Mouse (Mus musculus) heart, postnatal 10 days (tissue): ENCODE results near the gene Dnm3. TPM values are rescaled to one million over a fixed set of nuclear protein-coding genes. Genes with fewer than 3 reads are reported as not detected.

Experiments
- DNase-seq, 2 experiments: peaks; one replicate each; pipeline ENCODE4 v3.0.0; 2021
- intact Hi-C: fragments of 180-260 bp; cut with DNase I; formaldehyde crosslinking; loops from one replicate; pipeline ENCODE4 v1.15.1; 2025
- total RNA-seq, 2 experiments: library from RNA; stranded (reverse); gene quantifications; 2 replicates each; pipeline ENCODE4 v1.2.3; 2021

Gene Dnm3
- total RNA-seq, 2 experiments from 2014 or later = 6.4 to 8.4 TPM

DNA sequence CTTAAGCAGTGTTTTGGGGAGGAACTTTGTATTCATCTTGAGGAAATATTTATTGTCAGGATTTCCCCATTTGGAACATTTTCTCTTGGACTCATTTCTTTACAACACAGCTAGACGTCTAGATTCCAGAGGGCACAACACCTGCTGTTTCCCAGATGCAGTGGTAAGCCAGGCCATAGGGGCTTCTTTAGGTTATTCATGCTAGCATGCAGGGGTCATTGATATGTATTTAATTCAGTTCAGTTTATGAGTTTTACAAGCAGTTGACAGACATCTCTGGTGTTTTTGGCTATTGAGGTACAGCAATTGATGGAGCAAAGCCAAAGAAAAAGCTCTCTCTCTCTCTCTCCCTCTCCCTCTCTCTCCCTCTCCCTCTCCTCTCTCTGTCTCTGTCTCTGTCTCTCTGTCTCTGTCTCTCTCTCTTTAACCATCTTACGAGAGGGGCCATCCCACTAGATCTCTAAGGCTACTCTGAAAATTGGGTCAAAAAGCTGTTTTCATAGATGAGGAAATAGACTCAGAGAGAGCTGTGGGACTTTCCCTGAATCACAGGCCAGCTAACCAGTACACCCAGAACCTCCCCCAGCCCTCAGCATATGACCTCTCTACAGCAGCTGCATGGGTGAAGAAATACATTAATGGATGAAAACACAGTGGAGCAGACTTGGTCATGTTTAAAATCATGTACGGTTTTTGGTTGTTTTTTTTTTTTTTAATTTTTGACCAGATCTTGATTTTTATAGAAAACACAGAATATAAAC, 384.8 kb downstream of the Dnm3 start:
- intact Hi-C loops = no loop called here
- peak in 1 of 2 experiments; percentile 27 for DNase-seq

DNA sequence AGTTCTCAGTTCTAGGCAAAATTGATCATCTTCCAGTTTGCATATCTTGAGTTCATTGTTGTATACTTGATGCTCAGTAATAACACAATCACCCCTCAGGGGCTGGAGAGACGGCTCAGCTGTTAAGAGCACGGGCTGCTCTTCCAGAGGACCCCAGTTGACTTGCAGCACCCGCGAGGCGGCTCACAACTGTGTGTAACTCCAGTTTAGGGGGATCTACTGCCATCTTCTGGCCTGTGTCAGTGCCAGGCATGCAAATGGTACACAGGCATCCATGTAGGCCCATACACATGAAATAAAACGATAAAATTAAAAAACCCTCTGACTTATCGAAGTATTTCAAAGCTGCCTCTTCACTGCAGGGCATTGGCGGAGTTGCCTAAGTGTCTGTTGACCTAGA, 385.4 kb downstream of the Dnm3 start:
- intact Hi-C loops = no loop called here
- DNase-seq = no peak

DNA sequence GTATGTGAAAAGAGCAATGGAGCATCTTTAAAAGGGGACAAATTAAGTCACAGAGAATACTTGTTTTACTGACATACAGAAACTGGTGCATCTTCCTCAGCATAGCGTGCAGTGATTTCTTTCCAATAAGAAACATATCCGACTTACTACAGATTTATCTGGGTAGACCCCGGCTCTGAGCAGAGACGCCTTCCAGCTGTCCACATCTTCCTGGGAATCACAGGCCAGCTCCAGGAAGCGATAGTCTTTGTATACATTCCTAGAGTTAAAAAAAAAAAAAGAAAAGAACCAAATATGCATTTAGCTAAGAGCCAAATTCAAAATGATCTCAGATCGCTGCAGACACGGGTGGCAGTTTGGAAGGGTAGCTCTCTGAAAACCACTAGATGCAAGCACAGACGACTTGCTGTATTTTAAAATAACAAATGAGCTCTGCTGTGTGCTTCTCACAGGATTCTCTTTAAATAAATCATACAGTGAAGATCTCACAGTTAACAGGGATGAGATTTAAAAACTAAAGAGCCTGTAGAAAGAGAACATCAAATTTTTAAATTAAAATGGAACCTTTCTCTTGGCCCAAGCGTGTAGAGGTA, 393.9 kb downstream of the Dnm3 start:
- intact Hi-C loops = no loop called here
- DNase-seq = no peak

DNA sequence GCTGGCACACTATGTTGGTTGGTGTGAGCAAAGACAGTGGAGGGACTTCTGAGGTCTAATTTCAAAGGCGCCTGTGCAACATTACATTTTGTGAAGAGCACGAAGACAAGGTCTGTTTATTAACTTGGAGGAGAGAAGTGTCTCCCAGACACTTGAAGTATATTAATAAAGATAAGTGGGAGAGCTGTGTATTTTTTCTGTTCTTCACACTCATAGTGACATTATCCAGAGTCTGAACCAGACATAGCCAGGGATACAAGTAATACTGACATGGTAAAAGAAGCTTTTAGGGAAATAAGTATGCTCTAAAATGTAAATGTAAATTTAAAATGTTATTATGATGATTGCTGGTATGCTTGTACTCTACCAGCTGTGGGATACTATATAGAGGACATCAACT, 394.5 kb downstream of the Dnm3 start:
- intact Hi-C loops = no loop called here
- DNase-seq = no peak

DNA sequence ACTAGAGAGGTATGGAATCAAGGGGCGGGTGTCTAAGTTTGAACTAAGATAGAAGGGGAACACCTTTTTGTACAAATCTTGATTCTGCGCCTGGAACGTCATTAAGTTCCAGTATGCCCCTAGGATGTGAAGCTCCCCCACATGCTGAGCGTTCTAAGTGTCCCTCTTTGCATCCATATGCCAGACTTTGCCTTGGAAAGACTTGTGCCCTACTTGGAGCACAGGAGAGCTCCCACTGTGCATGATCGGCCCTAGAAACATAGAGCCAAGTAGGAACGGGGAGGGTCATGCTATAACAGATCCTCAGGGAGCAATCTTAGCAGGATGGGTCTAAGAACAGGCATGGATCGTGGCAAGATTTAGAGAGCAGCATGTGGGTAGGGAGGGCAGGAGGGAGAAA, 395.1 kb downstream of the Dnm3 start:
- intact Hi-C loops = no loop called here
- no peak for DNase-seq

DNA sequence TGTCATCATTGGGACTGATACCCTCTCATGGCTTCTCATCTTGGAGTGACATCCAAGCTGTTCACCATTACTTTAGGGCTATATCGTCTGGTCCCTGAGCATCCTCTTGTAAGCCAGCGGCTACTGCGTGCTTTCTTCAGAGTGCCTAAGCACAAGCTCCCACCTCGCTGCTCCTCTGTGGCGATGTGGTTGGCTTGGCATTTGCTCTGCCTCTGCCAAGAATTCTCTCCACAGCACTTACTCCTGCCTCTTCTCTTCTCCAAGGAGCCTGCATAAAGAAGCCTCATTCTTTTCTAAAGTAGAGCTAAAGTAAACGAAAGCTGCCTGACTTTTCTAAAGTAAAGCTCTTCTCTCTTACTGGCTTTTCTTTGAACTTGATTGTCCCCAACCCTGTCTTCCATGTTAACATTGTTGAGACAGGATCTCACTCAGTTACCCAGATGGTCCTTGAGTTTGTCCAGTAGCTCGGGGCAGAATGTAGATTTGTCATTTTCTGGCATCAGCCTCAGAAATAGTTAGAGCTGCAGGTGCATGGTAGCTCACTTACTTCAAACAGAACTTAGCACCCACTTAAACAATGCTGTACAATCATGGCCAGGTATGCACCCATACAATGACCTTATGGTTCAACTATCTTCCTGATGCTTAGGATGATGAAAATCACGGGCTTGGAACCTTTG, 396.0 kb downstream of the Dnm3 start:
- intact Hi-C loops = no loop called here
- DNase-seq = no peak

DNA sequence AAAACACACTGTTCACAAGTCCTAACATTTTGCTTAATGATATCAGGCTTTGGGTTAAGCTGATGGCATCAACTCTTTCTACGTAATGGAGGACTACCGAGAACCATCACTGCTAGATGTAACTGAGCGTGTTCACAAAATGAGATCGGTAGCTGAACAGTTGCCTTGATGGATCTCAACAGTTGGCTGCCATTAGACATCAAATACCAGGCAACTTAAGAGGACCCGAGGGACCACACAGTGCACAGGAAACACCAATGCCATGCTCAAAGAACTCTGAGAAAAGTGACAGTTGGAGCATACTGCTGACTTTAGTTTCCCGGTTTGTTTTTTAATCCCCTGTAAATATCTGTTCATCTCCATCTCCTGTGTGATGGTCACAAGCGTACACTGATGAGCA, 397.8 kb downstream of the Dnm3 start:
- intact Hi-C loops = no loop called here
- DNase-seq = no peak

DNA sequence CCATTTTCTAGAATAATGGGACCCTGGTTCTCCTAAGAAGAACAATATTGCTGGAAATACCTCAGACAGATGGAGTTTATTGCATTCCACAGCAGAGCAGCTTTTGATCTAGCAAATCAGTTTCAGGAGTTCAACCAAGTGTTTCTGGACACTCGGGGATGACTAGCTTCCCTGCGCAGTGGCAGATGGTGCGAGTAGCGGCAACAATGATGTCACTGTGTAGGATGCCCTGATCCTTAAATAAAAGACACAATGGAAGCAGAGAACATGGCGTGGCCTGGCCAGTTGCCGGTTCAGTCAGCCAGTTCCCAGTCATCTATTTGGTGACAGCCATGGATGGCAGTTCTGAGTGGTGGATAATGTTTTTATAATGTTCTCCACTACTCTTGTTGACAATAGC, 400.4 kb downstream of the Dnm3 start:
- no peak for DNase-seq
- intact Hi-C loops = no loop called here

DNA sequence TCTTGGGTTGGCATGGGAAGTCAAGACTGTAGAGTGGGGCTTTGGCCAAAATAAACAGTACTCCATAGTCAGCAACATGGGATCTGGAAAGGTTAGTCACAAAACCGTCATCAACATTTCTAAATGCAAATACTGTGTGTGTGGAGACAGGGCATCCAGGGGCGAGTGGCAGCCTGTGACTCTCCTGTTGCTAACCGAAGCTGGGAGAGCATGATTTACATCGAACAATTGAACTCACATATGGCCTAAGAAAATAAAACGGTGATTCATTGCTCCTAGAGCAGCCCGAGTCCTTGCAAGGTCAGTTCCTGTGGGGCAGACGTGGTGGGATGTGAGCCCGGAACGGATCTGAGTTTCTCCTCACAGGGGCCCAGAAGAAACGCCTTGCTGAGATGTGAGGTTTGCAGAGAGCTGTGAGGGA, 401.2 kb downstream of the Dnm3 start:
- intact Hi-C loops = no loop called here
- DNase-seq = no peak

DNA sequence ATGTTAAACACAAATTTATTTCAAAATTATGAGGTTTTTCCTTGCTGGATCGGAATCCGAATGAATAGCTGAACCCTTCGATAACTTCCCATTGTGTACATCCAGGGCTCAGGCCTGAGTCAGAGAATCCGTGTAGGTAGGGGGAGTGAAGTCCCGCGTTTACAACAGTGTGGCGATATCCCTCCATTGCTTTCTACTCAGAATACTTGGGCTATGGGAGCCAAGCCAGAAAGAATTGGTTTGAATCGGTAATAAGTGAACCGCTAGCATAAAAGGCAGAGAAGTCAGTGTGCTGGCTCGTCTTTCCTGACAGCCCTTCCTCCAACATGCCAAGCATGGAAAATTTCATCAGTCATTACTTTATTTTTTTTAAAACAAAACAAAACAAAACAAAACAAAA, 402.0 kb downstream of the Dnm3 start:
- DNase-seq = no peak
- intact Hi-C loops = no loop called here

DNA sequence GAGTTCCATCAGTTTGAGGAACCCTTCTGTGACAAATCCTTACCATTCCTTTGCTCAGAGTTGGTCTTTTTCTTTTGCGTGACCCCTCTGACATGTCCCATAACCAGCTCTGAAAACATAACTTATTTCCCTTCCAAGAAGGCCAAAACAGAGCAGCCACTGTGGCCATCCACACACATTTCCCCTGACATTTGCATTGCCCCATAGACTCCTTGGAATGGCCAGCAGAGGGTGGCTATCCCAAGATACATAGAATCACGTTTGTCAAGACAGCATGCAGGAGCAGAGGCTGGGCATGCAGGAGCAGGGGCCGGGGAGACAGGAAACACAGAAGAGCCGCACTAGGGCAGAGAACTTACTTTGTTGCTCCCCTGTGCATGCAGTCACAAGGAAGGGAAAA, 402.4 kb downstream of the Dnm3 start:
- DNase-seq = no peak
- intact Hi-C loops = no loop called here

DNA sequence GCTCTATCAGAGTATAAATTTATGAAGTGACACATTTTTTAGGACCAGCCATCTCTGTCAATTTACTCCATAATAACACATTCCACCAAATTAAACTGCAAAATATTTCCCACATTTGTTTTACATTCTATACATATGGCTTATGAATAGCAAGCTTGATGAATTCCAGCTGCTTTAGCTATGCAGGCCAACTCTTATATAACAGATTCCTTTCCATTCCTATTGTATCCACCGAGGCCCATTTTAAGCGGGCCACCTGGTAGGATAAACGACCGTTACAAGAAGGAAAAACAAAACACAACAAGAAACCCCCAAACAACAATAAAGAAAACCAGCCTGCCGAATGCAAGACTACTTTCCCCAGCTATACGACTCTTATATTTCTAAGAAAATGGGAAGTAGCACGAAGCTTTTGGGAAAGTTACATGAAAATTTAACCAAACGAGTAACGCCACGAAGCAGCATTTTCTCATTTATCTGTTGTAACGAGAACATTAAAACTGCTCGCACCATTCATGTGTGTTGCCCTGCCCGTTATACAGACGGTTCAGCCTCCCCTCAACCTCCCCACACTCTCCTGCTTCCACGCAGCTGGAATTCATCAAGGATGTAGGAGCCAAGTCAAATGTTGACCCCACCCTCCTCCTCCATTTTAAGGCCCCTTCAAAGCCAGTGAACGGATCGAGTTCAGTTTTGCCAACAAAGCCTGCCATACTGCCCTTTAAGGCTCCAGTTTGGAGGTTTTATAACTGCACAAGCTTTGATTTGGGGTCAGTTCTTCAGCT, 403.0 kb downstream of the Dnm3 start:
- no peak for DNase-seq
- intact Hi-C loops = no loop called here

DNA sequence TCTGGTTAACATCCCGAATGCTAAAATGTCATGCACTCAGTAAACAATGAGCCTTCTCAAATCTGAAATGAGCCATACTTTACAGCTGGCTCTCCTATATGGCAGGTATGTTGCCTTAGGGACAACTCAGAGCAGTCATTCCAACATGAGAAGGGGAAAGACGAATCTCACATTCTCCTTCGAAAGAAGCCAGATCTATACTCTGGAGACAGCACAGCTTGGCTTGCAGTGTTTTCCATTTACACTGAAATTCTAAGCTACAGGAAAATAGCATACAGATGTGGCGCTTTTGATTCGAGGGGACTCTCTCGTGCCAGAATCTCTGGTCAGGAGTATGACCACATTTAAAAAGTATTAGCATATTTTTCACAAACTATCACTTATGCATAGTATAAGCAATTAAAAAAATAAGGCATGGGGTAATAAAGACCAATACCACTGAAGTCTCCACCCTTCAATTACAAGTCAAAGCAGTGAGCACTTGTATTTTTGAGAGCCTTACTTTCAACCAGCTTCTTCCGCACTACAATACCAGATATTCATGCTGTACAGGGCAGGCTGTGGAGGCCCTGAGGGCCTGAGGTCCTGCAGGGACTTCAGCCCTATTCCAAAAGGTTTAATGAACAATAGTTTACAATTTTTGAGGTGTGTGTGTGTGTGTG, 404.8 kb downstream of the Dnm3 start:
- no peak for DNase-seq
- intact Hi-C loops = no loop called here

DNA sequence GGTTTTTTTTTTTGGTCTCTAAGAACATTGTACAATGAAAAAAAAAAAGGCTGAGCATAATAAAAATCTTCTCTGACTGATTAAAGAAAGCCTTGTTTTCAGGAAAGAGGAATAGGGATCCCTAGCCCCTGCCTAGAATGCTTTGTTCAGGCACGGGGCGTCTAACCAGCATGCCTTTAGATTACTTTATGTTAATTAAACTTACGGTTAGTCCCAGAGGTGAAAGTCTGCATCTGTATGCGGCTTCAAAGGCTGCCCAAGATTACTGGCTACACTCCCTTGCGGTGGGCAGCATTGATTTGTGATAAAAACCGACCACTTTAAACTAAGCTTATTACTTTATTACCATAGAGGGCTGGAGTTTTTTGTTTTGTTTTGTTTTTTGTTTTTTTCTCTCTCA, 424.2 kb downstream of the Dnm3 start:
- intact Hi-C loops = no loop called here
- DNase-seq = no peak

DNA sequence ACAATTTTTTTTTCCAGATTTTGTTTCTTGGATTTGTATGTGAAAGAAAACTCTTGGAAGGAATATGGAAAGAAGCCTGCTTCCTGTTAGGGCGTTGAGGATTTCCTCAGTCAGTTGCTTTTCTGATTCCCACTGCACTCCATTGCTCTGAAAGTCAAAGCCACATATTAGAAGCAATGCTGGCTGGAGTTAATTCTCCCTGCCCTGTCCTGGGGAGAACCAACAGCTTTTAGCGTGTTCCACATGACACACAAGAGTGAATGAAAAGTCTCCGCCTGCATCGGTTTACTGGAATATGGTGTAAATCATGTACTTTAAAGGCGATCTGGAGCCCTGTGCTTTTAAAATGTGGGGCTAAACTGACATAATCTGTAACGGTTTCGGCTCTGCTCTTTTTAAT, 424.6 kb downstream of the Dnm3 start:
- DNase-seq = peak in 1 of 2 experiments; percentile 17
- intact Hi-C loops = no loop called here

DNA sequence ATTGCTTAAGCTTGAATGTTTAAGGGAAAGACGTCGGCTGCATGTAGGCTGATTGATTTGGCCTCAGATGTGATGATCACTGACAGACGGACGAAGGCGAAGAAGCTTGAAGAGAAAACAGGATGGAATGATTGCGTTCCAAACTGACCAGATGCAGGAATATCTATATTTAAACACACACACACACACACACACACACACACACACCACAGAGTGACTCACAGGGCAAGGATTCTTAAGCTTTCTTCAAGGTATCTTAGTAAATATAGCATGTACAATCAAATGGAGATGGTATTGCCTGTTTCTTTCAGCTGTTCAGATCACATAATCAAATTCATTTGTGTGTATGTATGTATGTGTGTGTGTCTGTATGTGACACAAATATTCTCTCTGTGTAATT, 425.1 kb downstream of the Dnm3 start:
- DNase-seq = no peak
- intact Hi-C loops = no loop called here

DNA sequence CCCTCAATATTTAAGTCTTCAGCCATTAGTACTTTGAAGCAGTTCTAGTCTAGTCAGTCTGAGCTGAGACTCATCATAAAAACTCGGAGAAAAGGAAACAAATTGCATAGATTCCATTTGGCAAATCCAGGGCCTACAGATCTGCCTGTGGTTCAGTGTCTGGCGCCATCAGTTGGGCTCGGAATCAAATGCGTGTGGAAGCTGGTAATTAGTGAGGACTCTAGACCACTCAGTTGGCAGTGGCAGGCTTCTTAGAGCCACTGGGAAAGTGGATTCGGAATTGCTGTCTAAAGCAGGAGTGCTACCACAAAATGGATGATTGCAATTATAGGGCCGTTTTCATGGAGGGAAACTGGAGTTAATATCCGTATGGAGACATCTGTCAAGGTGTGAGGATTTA, 425.7 kb downstream of the Dnm3 start:
- DNase-seq = no peak
- intact Hi-C loops = no loop called here

DNA sequence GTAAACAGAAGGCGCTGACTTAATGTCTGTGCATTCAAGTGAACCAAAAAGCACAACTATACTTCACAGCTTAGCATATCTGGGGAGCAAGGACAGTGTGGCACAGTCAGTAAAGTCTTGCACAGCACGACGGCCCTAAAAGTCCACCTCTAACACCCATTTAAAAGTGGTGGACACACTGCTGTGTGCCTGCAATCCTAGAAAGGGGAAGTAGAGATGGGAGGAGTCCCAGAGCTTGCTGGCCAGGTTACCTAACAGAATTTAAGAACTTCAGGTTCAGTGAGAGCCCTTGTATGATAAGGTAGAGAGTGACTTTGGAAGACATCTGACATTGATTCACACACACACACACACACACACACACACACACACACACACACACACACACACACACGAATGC, 426.1 kb downstream of the Dnm3 start:
- no peak for DNase-seq
- intact Hi-C loops = no loop called here

DNA sequence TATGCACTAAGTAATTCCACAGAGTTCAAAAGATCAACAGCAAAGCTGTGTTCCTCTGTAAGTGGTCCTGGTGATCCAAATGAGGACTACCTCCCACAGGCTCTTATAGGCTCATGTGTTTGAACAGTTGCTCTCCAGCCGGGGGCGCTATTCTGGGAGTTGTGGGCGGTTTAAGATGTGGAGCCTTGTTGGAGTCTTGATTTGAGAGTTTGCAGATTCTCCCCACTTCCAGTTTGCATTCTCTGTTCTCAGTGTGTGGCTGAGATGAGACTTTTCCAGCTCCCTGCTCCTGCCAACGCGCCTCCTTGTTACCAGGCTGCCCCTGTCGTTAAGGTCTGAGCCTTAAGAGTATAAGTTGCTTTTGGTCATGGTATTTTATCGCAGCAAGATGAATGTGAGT, 430.2 kb downstream of the Dnm3 start:
- no peak for DNase-seq
- intact Hi-C loops = no loop called here

DNA sequence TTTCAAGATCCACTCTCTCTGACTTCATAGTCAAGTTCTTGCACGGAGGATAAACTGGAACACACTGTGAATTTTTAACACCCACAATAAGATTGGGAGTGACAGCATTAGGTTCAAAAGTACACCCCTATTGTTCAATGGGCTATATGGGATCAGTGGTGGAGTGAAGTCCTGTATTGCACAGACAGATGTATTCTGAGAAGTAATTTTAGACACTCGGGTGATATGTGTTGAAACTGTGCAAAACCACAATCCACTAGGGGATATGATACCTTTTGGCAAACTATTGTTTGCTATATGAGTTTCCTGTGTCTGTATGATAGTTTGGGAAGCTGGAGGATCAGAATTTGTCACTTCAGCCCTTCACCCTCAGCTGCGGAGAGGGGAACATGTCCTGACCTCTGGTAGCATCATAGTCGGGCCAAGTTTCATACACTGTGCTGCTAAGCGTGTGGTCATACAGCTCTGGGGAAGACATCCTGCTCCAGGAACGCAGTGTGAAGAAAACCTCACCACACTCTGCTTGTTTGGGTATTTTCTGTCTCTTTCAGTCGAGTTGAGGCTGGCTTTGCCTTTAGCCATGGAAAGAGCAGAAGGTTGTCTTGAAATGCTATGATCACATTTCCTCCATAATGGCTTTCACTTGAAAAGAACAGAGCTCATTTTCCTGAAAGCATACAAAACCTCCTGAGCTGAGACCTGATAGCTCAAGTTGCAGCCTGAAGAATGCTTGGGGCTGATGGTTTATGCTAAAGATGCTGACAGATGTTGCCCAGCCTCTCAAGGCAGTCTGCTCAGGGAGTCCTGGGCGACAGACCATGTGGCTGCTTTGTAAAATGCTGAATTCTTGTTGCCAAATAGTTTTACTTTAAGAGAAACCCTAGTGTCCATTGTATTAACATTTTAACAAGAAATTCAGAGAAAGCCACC, 433.8 kb downstream of the Dnm3 start:
- peak; percentile 7 to 12 for DNase-seq
- intact Hi-C loops = no loop called here
